Mouse (Mus musculus): ENCODE data around the gene Ddx56. TPM values are rescaled to one million over a fixed set of nuclear protein-coding genes. Genes with fewer than 3 reads are reported as not detected.

Gene Ddx56
- 43.0 and 50.6 TPM in 2 replicates for polyA plus RNA-seq (2021; fragmentation: Nextera tagmentation)
- long read RNA-seq, experiment 1, transcript Ddx56-201 (14 exons, 1,956 nt): major isoform, 258 of 360 reads
- long read RNA-seq, experiment 1, partial matches to known transcripts: 16 of 360 reads
- long read RNA-seq, experiment 1, other reads (novel, unspliced or antisense): 85 of 360 reads
- long read RNA-seq, experiment 2, transcript Ddx56-201 (14 exons, 1,956 nt): major isoform, 52 of 75 reads
- long read RNA-seq, experiment 2, partial matches to known transcripts: 12 of 75 reads
- long read RNA-seq, experiment 2, other reads (novel, unspliced or antisense): 11 of 75 reads

DNA sequence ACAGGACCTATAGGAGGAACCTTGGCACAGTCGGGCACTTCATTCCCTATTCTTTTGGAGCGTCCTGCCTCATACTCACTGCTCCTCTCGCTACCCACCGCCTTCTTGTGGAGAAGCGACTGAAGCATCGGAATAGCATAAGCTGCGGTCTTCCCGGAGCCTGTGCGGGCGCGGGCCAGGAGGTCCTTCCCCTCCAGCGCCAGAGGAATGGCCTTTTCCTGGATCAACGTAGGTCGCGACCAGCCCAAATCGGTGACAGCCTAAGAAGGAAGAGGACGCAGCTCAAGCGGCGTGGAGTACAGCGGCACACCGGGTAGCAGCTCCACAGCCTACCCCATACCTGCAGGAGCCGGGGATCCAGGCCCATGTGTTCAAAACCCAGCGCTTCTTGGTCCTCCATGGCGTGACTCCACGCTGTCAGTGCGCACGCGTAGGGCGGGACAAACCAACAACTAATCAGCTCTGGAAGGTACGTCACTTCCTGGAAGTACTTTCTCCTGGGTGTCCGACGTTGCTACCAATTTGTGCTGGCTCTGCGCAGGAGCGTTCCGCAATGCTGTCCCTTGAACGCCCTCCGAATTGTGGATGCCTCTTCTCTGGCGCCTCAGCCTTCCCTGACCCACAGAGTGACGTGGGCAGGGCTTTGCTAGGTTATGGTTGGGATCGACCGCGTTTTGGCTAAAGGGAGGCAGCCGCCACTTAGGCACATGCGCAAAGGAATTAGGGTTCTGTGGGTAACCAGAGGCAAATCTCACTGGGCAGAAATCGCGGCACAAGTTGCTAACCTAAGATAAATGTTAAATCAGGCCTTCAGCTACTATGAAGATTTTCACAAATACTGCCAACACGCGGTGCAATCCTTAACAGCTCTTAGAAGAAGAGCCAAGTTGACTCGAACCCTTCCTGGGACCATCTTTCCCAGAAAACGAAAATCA is at the start of gene Ddx56:
Gene Ddx56 (minus strand): TSS at position 453 of the 935 bp plus-strand sequence.

DNA sequence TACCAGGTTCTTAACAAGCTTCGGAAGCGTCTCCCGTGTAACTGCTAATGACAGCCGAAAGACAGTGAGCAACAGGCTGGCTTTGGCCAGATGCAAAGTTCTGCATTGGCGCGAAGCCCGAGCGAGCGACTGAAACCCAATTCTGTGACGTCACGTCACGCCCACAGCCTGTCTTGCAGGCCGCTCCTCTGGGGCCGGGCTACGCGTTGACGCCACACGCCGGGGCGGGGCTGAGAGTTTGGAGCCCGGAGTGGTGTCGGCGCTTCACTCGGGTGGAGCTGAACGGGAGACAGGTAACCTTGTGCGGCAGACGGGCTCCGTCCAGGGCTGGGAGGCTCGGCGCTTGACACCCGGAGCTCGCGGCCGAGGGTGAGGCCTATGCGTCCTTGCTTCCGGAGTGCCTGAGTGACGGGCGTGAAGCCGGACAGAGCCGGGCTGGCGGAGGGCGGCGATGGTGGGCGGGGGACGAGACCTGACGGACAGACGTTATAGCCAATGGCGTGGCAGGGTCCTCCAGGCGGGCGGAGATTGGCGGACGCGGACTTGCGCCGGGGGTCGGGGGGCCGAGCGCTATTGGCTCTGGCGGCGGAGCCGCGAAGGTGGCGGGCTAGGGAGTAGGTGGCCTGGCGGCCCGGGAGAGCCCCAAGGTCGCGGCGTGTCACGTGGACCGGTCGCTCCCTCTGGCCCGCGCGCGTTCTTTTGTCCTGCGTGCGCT is 24.0 kb upstream of the Ddx56 start, which contains the start of gene Ogdh:
Gene Ogdh (plus strand): TSS at position 233 of the 715 bp plus-strand sequence.

DNA sequence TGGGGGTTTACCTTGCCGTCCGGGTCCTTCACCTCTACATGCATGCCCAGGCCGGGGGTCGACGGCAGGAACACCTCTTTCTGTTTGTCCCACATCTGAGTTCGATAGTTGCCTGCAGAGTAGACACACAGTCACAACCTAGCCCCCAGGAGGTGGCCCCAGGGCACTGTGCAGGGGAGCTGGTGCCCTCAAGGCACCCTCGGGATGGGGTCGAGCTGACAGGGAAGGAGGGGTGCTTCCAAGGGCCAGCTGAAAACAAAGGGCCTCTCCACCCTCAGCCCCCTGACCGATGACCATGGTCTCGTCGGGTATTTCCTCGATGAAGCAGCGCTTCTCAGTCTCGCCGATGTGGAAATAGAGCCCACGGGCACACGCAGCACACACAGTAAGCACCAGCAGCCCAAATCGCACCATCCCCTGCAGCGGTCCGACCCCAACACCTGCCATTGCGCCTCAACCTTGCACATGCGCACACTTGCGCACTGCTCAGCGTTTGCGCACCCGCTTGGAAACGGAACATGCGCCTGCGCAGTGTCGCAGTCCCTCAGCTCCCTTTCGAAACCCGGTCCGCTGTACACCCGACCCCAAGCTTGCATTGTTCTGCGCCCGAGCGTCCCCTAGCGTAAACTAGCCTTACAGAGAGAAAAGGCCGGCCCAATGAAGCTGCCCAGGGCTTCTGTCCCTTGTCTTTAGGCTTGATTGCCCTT is 7.0 kb upstream of the Ddx56 start, which contains the start of gene Tmed4:
Gene Tmed4 (minus strand): TSS at position 484 of the 707 bp plus-strand sequence.

DNA sequence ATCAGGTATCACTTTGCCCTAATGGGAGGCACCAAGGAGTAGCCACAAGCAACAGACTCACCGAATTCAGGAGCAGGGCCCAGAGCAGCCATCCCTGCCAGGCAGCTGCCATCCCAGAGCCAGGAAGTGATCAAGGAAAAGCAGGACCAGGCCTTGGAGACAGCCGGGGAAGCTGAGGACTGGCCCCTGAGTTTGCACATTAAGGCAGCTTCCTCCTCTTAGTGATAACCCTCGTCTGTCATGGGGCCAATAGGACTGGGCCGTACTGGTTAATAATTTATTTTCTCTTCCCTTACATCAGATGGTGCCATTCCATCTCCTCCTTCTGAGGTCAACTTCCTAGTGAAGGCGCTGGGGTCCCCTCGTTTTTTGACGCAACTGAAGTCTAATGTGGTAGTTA is 37.6 kb downstream of the Ddx56 start, which contains the start of gene Npc1l1:
Gene Npc1l1 (minus strand): TSS at position 132 of the 400 bp plus-strand sequence.

Other genes with a start within 250 kb of the Ddx56 start
- gene Camk2b, start 201.4 kb downstream of the Ddx56 start, polyA plus RNA-seq (2021; fragmentation: Nextera tagmentation): 179 and 286 TPM in 2 replicates
- 0.64 and 0.93 TPM in 2 replicates for gene A730071L15Rik, start 67.7 kb downstream of the Ddx56 start, polyA plus RNA-seq (2021; fragmentation: Nextera tagmentation)
- 60.9 and 65.7 TPM in 2 replicates for gene Nudcd3, start 67.4 kb downstream of the Ddx56 start, polyA plus RNA-seq (2021; fragmentation: Nextera tagmentation)
- 0.41 and 0.50 TPM in 2 replicates for gene Npc1l1, start 37.6 kb downstream of the Ddx56 start, polyA plus RNA-seq (2021; fragmentation: Nextera tagmentation)
- 75.0 and 95.1 TPM in 2 replicates for gene Tmed4, start 7.1 kb upstream of the Ddx56 start, polyA plus RNA-seq (2021; fragmentation: Nextera tagmentation)
- 105 and 130 TPM in 2 replicates for gene Ogdh, start 23.9 kb upstream of the Ddx56 start, polyA plus RNA-seq (2021; fragmentation: Nextera tagmentation)
- gene Zmiz2, start 121.3 kb upstream of the Ddx56 start, polyA plus RNA-seq (2021; fragmentation: Nextera tagmentation): 37.3 and 49.4 TPM in 2 replicates
- gene Ppia, start 147.7 kb upstream of the Ddx56 start, polyA plus RNA-seq (2021; fragmentation: Nextera tagmentation): 7,677 and 8,160 TPM in 2 replicates
- 161 and 199 TPM in 2 replicates for gene H2afv, start 176.7 kb upstream of the Ddx56 start, polyA plus RNA-seq (2021; fragmentation: Nextera tagmentation)
- gene Purb, start 208.1 kb upstream of the Ddx56 start, polyA plus RNA-seq (2021; fragmentation: Nextera tagmentation): 29.0 and 47.7 TPM in 2 replicates

All from left cerebral cortex, adult 6 months (tissue).